Mouse (Mus musculus) adrenal gland, postnatal 4 days (tissue): ENCODE measurements around the gene Snx29. TPM values are rescaled to one million over a fixed set of nuclear protein-coding genes. Genes with fewer than 3 reads are reported as not detected.
A peak's percentile ranks its signal among the peaks of the same experiment; 100 is the strongest.
"Not testable (repeated sequence)": the region's sequence is repeated elsewhere in the genome, so short reads cannot be mapped to it uniquely, and the experiment has no call there.

Experiments used
- DNase-seq, 2 experiments: peaks; one replicate each; pipeline ENCODE4 v3.0.0; 2021 to 2022; ENCODE audit warnings: low spot score in 2 of 2, mixed read lengths in 2 of 2
- total RNA-seq, 2 experiments: library from RNA; stranded (reverse); gene quantifications; 2 replicates each; pipeline ENCODE4 v1.2.3; 2021

Gene Snx29
- total RNA-seq, 2 experiments from 2014 or later: 20.1 to 30.2 TPM

GRCm38 (mm10) chr16:11530466-11531194 lies 207.9 kb downstream of the Snx29 start:
- DNase-seq: no peak

- no peak for DNase-seq
These were observed 208.7 kb downstream of the Snx29 start for GRCm38 (mm10) chr16:11531441-11531840.

GRCm38 (mm10) chr16:11532592-11532991 lies 209.9 kb downstream of the Snx29 start:
- no peak for DNase-seq

GRCm38 (mm10) chr16:11533441-11533840 lies 210.7 kb downstream of the Snx29 start:
- no peak for DNase-seq

- no peak for DNase-seq
These were observed 215.0 kb downstream of the Snx29 start for GRCm38 (mm10) chr16:11537663-11538062.

- no peak for DNase-seq
These were observed 215.5 kb downstream of the Snx29 start for GRCm38 (mm10) chr16:11538191-11538590.

GRCm38 (mm10) chr16:11540961-11541360 lies 218.3 kb downstream of the Snx29 start:
- no peak for DNase-seq

GRCm38 (mm10) chr16:11541769-11542168 lies 219.1 kb downstream of the Snx29 start:
- no peak for DNase-seq

GRCm38 (mm10) chr16:11550043-11550725 lies 227.5 kb downstream of the Snx29 start:
- DNase-seq: no peak

- DNase-seq: no peak
These were observed 239.0 kb downstream of the Snx29 start for GRCm38 (mm10) chr16:11561714-11562113.

GRCm38 (mm10) chr16:11563846-11564245 lies 241.1 kb downstream of the Snx29 start:
- DNase-seq: no peak

GRCm38 (mm10) chr16:11565126-11565525 lies 242.4 kb downstream of the Snx29 start:
- DNase-seq: no peak

GRCm38 (mm10) chr16:11567594-11567993 lies 244.9 kb downstream of the Snx29 start:
- DNase-seq: no peak

- DNase-seq: no peak
These were observed 245.4 kb downstream of the Snx29 start for GRCm38 (mm10) chr16:11568095-11568494.

- no peak for DNase-seq
These were observed 245.9 kb downstream of the Snx29 start for GRCm38 (mm10) chr16:11568601-11569000.

- no peak for DNase-seq
These were observed 246.4 kb downstream of the Snx29 start for GRCm38 (mm10) chr16:11569127-11569526.

- peak in 1 of 2 experiments; percentile 8 for DNase-seq
These were observed 247.4 kb downstream of the Snx29 start for GRCm38 (mm10) chr16:11570072-11570471.

- DNase-seq: no peak
These were observed 251.8 kb downstream of the Snx29 start for GRCm38 (mm10) chr16:11574517-11574916.

GRCm38 (mm10) chr16:11575733-11576132 lies 253.0 kb downstream of the Snx29 start:
- DNase-seq: not testable (repeated sequence)

GRCm38 (mm10) chr16:11577541-11578255 lies 255.0 kb downstream of the Snx29 start:
- DNase-seq: no peak

- DNase-seq: no peak
These were observed 257.0 kb downstream of the Snx29 start for GRCm38 (mm10) chr16:11579676-11580098.
